ENCODE assay signal across 1 mouse cellular context in genomic region chr5:143902111-143902510, GRCm38 (mm10).
TF ChIP-seq lines count a peak whose summit lies in the region.

No protein-coding gene starts in this region.

TF ChIP-seq in myocyte, 11 proteins besides CTCF, POLR2A, EP300 and RAD21 (continued from another document):
- peak in 2 of 3 experiments; percentile 75 to 87 for TF ChIP-seq MYOD1 (IDR thresholded peaks at IDR 0.05; ENCODE audit: control insufficient read depth in 1 of 3, insufficient read length in 2 of 3, low read depth in 2 of 3)
- no peak for TF ChIP-seq CEBPB (IDR thresholded peaks at IDR 0.05; ENCODE audit: insufficient read depth, poor library complexity, severe bottlenecking)
- no peak for TF ChIP-seq E2F4 (IDR thresholded peaks at IDR 0.05; ENCODE audit: insufficient read depth)
- no peak for TF ChIP-seq TCF12 (IDR thresholded peaks at IDR 0.05; ENCODE audit: insufficient read depth, poor library complexity, severe bottlenecking)
TF ChIP-seq in myocyte: peak in this region for 3.
